Mouse (Mus musculus): ENCODE measurements around the gene Wnt5b.

DNA sequence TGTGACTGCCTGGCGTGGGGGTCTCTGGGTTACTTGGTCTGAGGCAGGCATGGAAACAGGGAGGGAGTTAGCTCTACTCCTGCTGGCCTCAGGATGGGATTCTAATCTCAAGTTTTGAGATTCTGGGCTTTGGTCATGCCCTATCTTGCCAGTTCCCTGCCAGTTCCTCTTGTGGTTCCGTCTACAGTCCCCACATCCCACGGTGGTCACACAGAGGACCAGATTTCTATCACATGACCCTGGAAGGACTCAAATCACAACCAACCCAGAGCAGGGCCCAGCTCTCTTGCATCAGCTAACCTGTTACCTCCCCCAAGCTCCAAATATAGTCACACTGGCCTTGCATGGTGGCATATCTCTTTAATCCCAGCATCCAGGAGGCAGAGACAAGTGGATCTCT, 14.5 kb downstream of the Wnt5b start:
- no peak for TF ChIP-seq POLR2A (IDR thresholded peaks at IDR 0.05; ENCODE audit: control insufficient read depth in 1 of 2, insufficient read depth in 1 of 2, low read depth in 1 of 2, low read length in 2 of 2, poor library complexity in 1 of 2)
- no peak for TF ChIP-seq SMC3 (IDR thresholded peaks at IDR 0.05; ENCODE audit: low read depth, low read length)
- no peak for TF ChIP-seq NELFE (IDR thresholded peaks at IDR 0.05; ENCODE audit: low read depth, low read length)
- TF ChIP-seq EP300 (IDR thresholded peaks at IDR 0.05; ENCODE audit: low read depth in 1 of 2, low read length in 2 of 2): no peak
